Mouse (Mus musculus) midbrain, embryonic 13.5 days (tissue): ENCODE measurements around the gene S1pr3. TPM values are rescaled to one million over a fixed set of nuclear protein-coding genes. Genes with fewer than 3 reads are reported as not detected.

Experiments
- ATAC-seq: fragments of 200-750 bp; cut with Nextera tagmentation; 2 replicates; pipeline ENCODE4 v1.8.0; 2017; ENCODE audit warnings: mild to moderate bottlenecking, moderate TSS enrichment, moderate library complexity
- H3K27ac ChIP-seq: fragments of 300-500 bp; sonication (generic); 2 replicates; pipeline ENCODE4 v1.5.1; 2015; ENCODE audit warnings: inconsistent platforms, mild to moderate bottlenecking, moderate library complexity
- H3K27me3 ChIP-seq: fragments of 300-500 bp; sonication (generic); 2 replicates; pipeline ENCODE4 v1.6.1; 2015; ENCODE audit warnings: mild to moderate bottlenecking, inconsistent platforms
- H3K36me3 ChIP-seq: fragments of 300-500 bp; sonication (generic); 2 replicates; pipeline ENCODE4 v1.6.1; 2015; ENCODE audit warnings: mild to moderate bottlenecking, inconsistent platforms
- H3K4me1 ChIP-seq: fragments of 300-500 bp; sonication (generic); replicated peaks from 2 replicates; pipeline ENCODE4 v1.6.1; 2015; ENCODE audit warnings: inconsistent platforms
- H3K4me2 ChIP-seq: fragments of 300-500 bp; sonication (generic); replicated peaks from 2 replicates; pipeline ENCODE4 v1.6.1; 2015; ENCODE audit warnings: moderate library complexity, mild to moderate bottlenecking, inconsistent platforms
- H3K4me3 ChIP-seq: fragments of 300-500 bp; sonication (generic); replicated peaks from 2 replicates; pipeline ENCODE4 v1.5.1; 2015; ENCODE audit warnings: mild to moderate bottlenecking, inconsistent platforms
- H3K9ac ChIP-seq: fragments of 300-500 bp; sonication (generic); replicated peaks from 2 replicates; pipeline ENCODE4 v1.6.1; 2015; ENCODE audit warnings: mild to moderate bottlenecking, inconsistent platforms
- H3K9me3 ChIP-seq: fragments of 300-500 bp; sonication (generic); 2 replicates; pipeline ENCODE4 v1.6.1; 2016; ENCODE audit warnings: mild to moderate bottlenecking, inconsistent platforms
- WGBS: fragments of 180-500 bp; shearing (Covaris S2); methylation state at CpG from one replicate; pipeline ENCODE4 v1.1.7; 2015; 5-methylcytosine and 5-hydroxymethylcytosine counted together
- polyA plus RNA-seq: library from polyadenylated mRNA; unstranded; fragments of >200 nt; fragmentation: Nextera tagmentation; extraction: Ambion mirVana; gene quantifications from 2 replicates; pipeline ENCODE4 v1.2.1, GENCODE M21; 2015

S1pr3 gene
- 10.2 and 10.4 TPM in 2 replicates for polyA plus RNA-seq

- Histone ChIP-seq H3K27ac (no peak within 1 kb of the TSS), H3K9me3 (no peaks in the 10 kb centered on the region), H3K27me3 (peaks cover 33% of the 10 kb centered on the region), H3K9ac (peak within 1 kb of the TSS; percentile 48), H3K4me1 (peaks cover 21% of the 10 kb centered on the region), H3K4me3 (peak within 1 kb of the TSS; percentile 36), H3K36me3 (no peaks in the 10 kb centered on the region), H3K4me2 (peak within 1 kb of the TSS; percentile 56)
- WGBS: under 1% methylated on average over 33 of the region's 33 CpGs
- ATAC-seq: peak; percentile 84
These were observed at the start of gene S1pr3 for GRCm38 (mm10) chr13:51408519-51409001. S1pr3 (plus strand) TSS chr13:51408639.

GRCm38 (mm10) chr13:51360441-51360962 is 47.9 kb upstream of the S1pr3 start:
- Histone ChIP-seq H3K9me3 (no peaks in the 10 kb centered on the region), H3K27me3 (no peaks in the 10 kb centered on the region), H3K4me3 (no peak overlapping the region), H3K4me1 (peaks cover 4% of the 10 kb centered on the region; the same call in 1 of the 2 replicates), H3K36me3 (no peaks in the 10 kb centered on the region), H3K4me2 (no peak overlapping the region), H3K9ac (no peak overlapping the region), H3K27ac (no peak overlapping the region)
- 85% methylated on average over 8 of the region's 8 CpGs for WGBS
- no peak for ATAC-seq

GRCm38 (mm10) chr13:51363390-51363789 is 45.0 kb upstream of the S1pr3 start:
- H3K4me2 ChIP-seq: no peak overlapping the region
- no peak overlapping the region for H3K4me3 ChIP-seq
- H3K9ac ChIP-seq: no peak overlapping the region
- WGBS: 92% methylated on average over 7 of the region's 7 CpGs
- peaks cover 4% of the 10 kb centered on the region; the same call in 1 of the 2 replicates for H3K4me1 ChIP-seq
- no peak for ATAC-seq
- H3K27ac ChIP-seq: no peak overlapping the region
- H3K27me3 ChIP-seq: no peaks in the 10 kb centered on the region
- no peaks in the 10 kb centered on the region for H3K9me3 ChIP-seq
- no peaks in the 10 kb centered on the region for H3K36me3 ChIP-seq

- no peak overlapping the region for H3K4me3 ChIP-seq
- WGBS: 68% methylated on average over 5 of the region's 5 CpGs
- H3K4me1 ChIP-seq: peaks cover 4% of the 10 kb centered on the region; the same call in 1 of the 2 replicates
- H3K27ac ChIP-seq: no peak overlapping the region
- no peak overlapping the region for H3K4me2 ChIP-seq
- no peaks in the 10 kb centered on the region for H3K27me3 ChIP-seq
- no peaks in the 10 kb centered on the region for H3K36me3 ChIP-seq
- no peak overlapping the region for H3K9ac ChIP-seq
- no peaks in the 10 kb centered on the region for H3K9me3 ChIP-seq
- peak; percentile 37; the same call in 1 of the 2 replicates for ATAC-seq
These were observed 44.5 kb upstream of the S1pr3 start for GRCm38 (mm10) chr13:51363985-51364384.

- Histone ChIP-seq H3K9ac (no peak overlapping the region), H3K4me3 (no peak overlapping the region), H3K27me3 (no peaks in the 10 kb centered on the region), H3K36me3 (no peaks in the 10 kb centered on the region), H3K4me1 (peaks cover 4% of the 10 kb centered on the region; the same call in 1 of the 2 replicates), H3K4me2 (no peak overlapping the region), H3K27ac (no peak overlapping the region), H3K9me3 (no peaks in the 10 kb centered on the region)
- ATAC-seq: no peak
- 90% methylated on average over 6 of the region's 6 CpGs for WGBS
These were observed 43.2 kb upstream of the S1pr3 start for GRCm38 (mm10) chr13:51365191-51365590.

- H3K27ac ChIP-seq: no peak overlapping the region
- H3K4me3 ChIP-seq: no peak overlapping the region
- no peaks in the 10 kb centered on the region for H3K27me3 ChIP-seq
- H3K9me3 ChIP-seq: no peaks in the 10 kb centered on the region
- 72% methylated on average over 2 of the region's 2 CpGs for WGBS
- peaks cover 4% of the 10 kb centered on the region; the same call in 1 of the 2 replicates for H3K4me1 ChIP-seq
- no peak overlapping the region for H3K4me2 ChIP-seq
- no peak for ATAC-seq
- no peaks in the 10 kb centered on the region for H3K36me3 ChIP-seq
- H3K9ac ChIP-seq: no peak overlapping the region
These were observed 40.1 kb upstream of the S1pr3 start for GRCm38 (mm10) chr13:51368346-51368745.

- Histone ChIP-seq H3K27ac (no peak overlapping the region), H3K4me3 (no peak overlapping the region), H3K4me1 (no peaks in the 10 kb centered on the region), H3K27me3 (no peaks in the 10 kb centered on the region), H3K4me2 (no peak overlapping the region), H3K9ac (no peak overlapping the region), H3K9me3 (no peaks in the 10 kb centered on the region), H3K36me3 (no peaks in the 10 kb centered on the region)
- ATAC-seq: no peak
- WGBS: 89% methylated on average over 3 of the region's 3 CpGs
These were observed 39.1 kb upstream of the S1pr3 start for GRCm38 (mm10) chr13:51369354-51369753.

- Histone ChIP-seq H3K9ac (no peak overlapping the region), H3K9me3 (no peaks in the 10 kb centered on the region), H3K4me3 (no peak overlapping the region), H3K4me2 (no peak overlapping the region), H3K27ac (no peak overlapping the region), H3K36me3 (no peaks in the 10 kb centered on the region), H3K4me1 (peaks cover 3% of the 10 kb centered on the region), H3K27me3 (no peaks in the 10 kb centered on the region)
- peak; percentile 66; the same call in 1 of the 2 replicates for ATAC-seq
These were observed 35.4 kb upstream of the S1pr3 start for GRCm38 (mm10) chr13:51373086-51373485.

- peaks cover 13% of the 10 kb centered on the region for H3K4me1 ChIP-seq
- H3K27ac ChIP-seq: no peak overlapping the region
- no peak overlapping the region for H3K4me3 ChIP-seq
- no peaks in the 10 kb centered on the region for H3K27me3 ChIP-seq
- WGBS: 90% methylated on average over 21 of the region's 21 CpGs
- ATAC-seq: no peak
- H3K36me3 ChIP-seq: no peaks in the 10 kb centered on the region
- H3K4me2 ChIP-seq: no peak overlapping the region
- H3K9me3 ChIP-seq: no peaks in the 10 kb centered on the region
- no peak overlapping the region for H3K9ac ChIP-seq
These were observed 34.2 kb upstream of the S1pr3 start for GRCm38 (mm10) chr13:51374026-51374807.

- no peaks in the 10 kb centered on the region for H3K27me3 ChIP-seq
- peak overlapping the region; percentile 30 for H3K4me2 ChIP-seq
- no peaks in the 10 kb centered on the region for H3K9me3 ChIP-seq
- no peak overlapping the region for H3K9ac ChIP-seq
- 46% methylated on average over 4 of the region's 4 CpGs for WGBS
- peaks cover 19% of the 10 kb centered on the region for H3K4me1 ChIP-seq
- 0 out of 2 replicates have a peak, but pooled peaks have one; percentile 55 for ATAC-seq
- H3K4me3 ChIP-seq: no peak overlapping the region
- no peaks in the 10 kb centered on the region for H3K36me3 ChIP-seq
- H3K27ac ChIP-seq: no peak overlapping the region
These were observed 30.3 kb upstream of the S1pr3 start for GRCm38 (mm10) chr13:51378126-51378525.

GRCm38 (mm10) chr13:51379596-51379995 is 28.8 kb upstream of the S1pr3 start:
- WGBS: 22% methylated on average over 6 of the region's 6 CpGs
- H3K4me3 ChIP-seq: no peak overlapping the region
- peaks cover 19% of the 10 kb centered on the region for H3K4me1 ChIP-seq
- no peak for ATAC-seq
- no peak overlapping the region for H3K9ac ChIP-seq
- H3K27me3 ChIP-seq: no peaks in the 10 kb centered on the region
- H3K36me3 ChIP-seq: no peaks in the 10 kb centered on the region
- no peak overlapping the region for H3K4me2 ChIP-seq
- no peaks in the 10 kb centered on the region for H3K9me3 ChIP-seq
- no peak overlapping the region for H3K27ac ChIP-seq

GRCm38 (mm10) chr13:51381498-51381897 is 26.9 kb upstream of the S1pr3 start:
- H3K4me1 ChIP-seq: peaks cover 22% of the 10 kb centered on the region
- no peaks in the 10 kb centered on the region for H3K27me3 ChIP-seq
- no peak overlapping the region for H3K4me3 ChIP-seq
- H3K9me3 ChIP-seq: no peaks in the 10 kb centered on the region
- H3K4me2 ChIP-seq: no peak overlapping the region
- no peak overlapping the region for H3K27ac ChIP-seq
- H3K36me3 ChIP-seq: no peaks in the 10 kb centered on the region
- 91% methylated on average over 6 of the region's 6 CpGs for WGBS
- no peak overlapping the region for H3K9ac ChIP-seq
- ATAC-seq: no peak
